Mouse (Mus musculus) left cerebral cortex, adult 2 months (tissue): Measurements from ENCODE around the gene a. TPM values are rescaled to one million over a fixed set of nuclear protein-coding genes. Genes with fewer than 3 reads are reported as not detected.
A peak's percentile ranks its signal among the peaks of the same experiment; 100 is the strongest.

ENCODE experiments used
- DNase-seq, 2 experiments: peaks; one replicate each; pipeline ENCODE4 v3.0.0; 2021 to 2022; ENCODE audit warnings: low spot score in 2 of 2, mixed read lengths in 1 of 2; ENCODE audit errors: extremely low spot score in 1 of 2
- H3K27ac ChIP-seq: fragments of 200-600 bp; 2 replicates; pipeline ENCODE4 v1.8.1; 2022
- H3K4me3 ChIP-seq: fragments of 200-600 bp; 2 replicates; pipeline ENCODE4 v1.8.1; 2022
- CTCF ChIP-seq: fragments of 200-600 bp; IDR thresholded peaks from 2 replicates; pipeline ENCODE4 v1.8.1; 2022; ENCODE audit warnings: antibody characterized with exemption, mild to moderate bottlenecking, moderate library complexity
- intact Hi-C: fragments of 180-260 bp; cut with DNase I; formaldehyde crosslinking; loops from one replicate; pipeline ENCODE4 v1.15.1; 2025
- total RNA-seq, 2 experiments: library from RNA; stranded (reverse); gene quantifications; 2 replicates each; pipeline ENCODE4 v1.2.3; 2021

The a gene
- total RNA-seq, 2 experiments from 2014 or later = not detected

DNA sequence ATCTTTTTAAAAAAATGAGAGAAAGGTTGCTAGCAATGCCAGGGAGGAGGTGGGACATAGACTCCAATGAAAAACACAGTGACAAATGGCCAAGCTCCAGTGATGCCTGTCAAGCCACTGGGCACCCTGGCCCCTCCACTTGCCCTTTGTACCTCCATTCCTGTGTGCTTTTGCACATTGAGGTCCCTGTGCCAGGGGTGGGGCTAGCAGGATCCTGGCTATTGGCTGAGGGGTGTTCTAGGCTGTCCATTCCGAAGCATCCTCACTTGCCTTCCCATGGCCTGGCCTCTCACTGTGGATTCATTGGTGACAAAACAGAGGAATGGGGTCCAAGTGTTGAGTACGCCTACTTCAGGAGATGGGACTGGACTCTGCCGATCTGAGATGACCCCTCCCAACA lies 289.9 kb downstream of the a start:
- DNase-seq = no peak
- intact Hi-C loops = loop anchor here (5.0 kb wide), 2 partner anchors 91 to 126 kb away; no protein-coding TSS in a partner anchor
- Histone ChIP-seq H3K27ac (no peak overlapping the region), H3K4me3 (no peak overlapping the region)
- no peak for TF ChIP-seq CTCF

GRCm38 (mm10) chr2:155082121-155082803 lies 291.1 kb downstream of the a start:
- intact Hi-C loops = loop anchor here (5.0 kb wide), 2 partner anchors 90 to 125 kb away; no protein-coding TSS in a partner anchor
- Histone ChIP-seq H3K27ac (no peak overlapping the region), H3K4me3 (no peak overlapping the region)
- TF ChIP-seq CTCF = peak; percentile 74
- DNase-seq = peak; percentile 59 to 64

DNA sequence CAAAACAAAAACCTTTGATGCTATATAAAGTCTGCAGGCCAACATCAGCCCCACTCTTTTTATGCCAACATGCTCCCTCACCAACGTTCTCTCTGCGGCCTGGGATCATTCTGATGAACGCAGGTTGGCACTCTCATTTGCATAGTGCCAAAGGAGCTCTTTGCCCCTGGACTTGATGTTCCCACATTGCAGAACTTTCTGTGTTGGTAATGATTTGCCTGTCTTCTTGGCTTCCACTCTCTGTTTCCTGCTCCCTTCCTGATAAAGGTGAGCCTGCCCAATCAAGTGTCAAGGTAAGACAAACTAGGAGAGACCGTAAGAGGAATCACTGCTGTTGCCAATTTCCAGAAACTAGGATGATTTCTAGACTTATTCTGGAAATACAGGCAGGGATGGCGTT lies 293.3 kb downstream of the a start:
- H3K27ac ChIP-seq = no peak overlapping the region
- intact Hi-C loops = loop anchor here (5.0 kb wide), 2 partner anchors 88 to 123 kb away; no protein-coding TSS in a partner anchor
- TF ChIP-seq CTCF = no peak
- DNase-seq = no peak
- H3K4me3 ChIP-seq = no peak overlapping the region

DNA sequence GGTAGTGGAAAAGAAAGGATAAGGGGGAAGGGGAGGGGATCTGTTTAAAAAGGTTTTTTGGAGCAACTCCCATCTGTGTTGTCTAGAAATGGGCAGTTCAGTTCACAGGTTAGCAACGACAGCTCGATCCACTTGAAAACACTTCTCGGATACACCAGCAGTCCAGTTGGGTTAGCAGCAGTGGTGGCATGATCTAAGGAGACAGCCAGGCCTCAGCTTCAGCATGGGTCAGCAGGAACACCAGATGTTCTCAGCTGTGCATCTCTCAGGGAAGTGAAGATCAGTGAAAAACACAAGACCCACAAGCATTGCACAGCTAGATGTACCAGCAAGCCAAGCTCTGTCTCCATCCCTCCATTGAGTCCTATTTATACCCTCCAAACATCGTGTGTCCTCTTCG lies 295.1 kb downstream of the a start:
- intact Hi-C loops = no loop called here
- TF ChIP-seq CTCF = no peak
- no peak for DNase-seq
- Histone ChIP-seq H3K4me3 (no peak overlapping the region), H3K27ac (no peak overlapping the region)

DNA sequence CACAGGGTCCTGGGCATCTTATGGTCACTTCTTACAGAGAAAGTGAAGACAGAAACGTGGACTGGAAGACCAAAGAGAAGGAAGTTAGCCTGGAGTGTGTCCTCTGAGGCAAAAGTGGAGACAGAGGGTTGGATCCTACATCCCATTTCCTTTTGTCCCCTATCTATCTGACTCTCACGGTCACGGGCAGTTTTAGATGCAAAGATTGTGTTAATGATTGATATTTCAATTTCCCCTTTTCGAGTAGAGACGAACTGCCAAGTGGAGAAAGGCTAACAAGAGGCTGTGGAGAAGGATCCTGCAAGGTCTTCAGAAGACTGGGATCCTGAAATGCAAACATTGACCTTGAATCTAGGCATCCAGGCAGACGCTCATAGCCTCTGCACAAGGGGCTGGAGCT lies 297.1 kb downstream of the a start:
- Histone ChIP-seq H3K4me3 (no peak overlapping the region), H3K27ac (no peak overlapping the region)
- DNase-seq = no peak
- no peak for TF ChIP-seq CTCF
- intact Hi-C loops = no loop called here

DNA sequence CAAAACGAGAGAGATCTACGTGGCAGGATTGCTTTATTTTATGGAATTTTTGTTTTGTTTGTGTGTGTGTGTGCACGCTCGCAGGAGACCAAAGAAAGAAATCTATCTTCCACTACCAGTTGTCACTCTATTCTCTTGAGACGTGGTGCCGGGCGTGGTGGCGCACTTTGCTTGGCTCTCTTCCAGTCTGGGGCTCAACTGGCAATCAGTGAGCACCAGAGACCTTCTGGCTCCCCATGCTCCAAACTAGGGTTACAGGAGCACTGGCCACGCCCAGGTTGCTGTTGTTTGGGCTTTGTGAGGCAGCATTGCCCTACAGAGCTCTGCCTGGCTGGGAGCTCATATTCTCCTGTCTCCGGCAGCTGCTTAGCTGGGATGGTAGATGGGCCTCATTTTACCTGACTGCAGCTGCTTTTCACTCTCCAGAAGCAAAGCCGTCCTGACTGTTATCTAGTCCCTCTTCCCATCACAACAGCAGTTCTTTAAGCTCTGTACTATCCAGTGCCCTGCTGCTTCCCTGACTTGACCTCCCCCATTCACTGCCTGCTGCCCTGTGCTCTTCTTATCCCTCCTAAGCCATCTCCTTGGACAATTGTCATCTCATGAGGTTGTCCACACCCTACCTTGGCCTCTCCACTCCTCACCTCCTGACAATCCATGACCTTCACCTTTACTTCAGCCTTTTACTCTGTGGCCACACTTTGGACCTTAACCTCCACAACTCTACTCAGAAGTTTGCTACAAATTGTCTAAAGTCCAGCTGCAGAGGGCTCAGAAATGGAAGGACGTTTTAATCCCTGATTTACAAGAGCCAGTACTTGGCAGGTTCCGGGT lies 299.9 kb downstream of the a start:
- TF ChIP-seq CTCF = no peak
- Histone ChIP-seq H3K27ac (no peak overlapping the region), H3K4me3 (no peak overlapping the region)
- DNase-seq = no peak
- intact Hi-C loops = no loop called here

DNA sequence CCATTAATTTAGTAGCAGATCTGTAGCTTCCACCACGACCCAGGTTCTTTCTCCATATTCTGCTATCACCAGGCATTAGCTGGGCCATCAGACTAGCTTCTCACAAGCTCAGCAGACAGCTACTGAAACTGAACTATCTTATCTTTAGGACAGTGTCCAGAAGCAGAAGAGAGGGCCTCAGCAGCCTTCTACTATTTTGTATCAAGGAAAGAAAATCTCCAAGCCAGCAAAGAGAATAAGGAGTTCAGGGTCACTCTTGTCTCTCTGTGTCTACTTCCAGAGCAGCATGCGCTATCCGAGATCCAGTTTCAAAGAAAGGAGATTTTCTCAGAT lies 300.5 kb downstream of the a start:
- intact Hi-C loops = no loop called here
- TF ChIP-seq CTCF = no peak
- Histone ChIP-seq H3K4me3 (no peak overlapping the region), H3K27ac (no peak overlapping the region)
- DNase-seq = no peak

- no peak overlapping the region for H3K27ac ChIP-seq
- intact Hi-C loops = no loop called here
- TF ChIP-seq CTCF = no peak
- H3K4me3 ChIP-seq = no peak overlapping the region
- no peak for DNase-seq
These were observed 302.2 kb downstream of the a start for GRCm38 (mm10) chr2:155093418-155093817.

GRCm38 (mm10) chr2:155098720-155099380 lies 307.6 kb downstream of the a start:
- DNase-seq = no peak
- intact Hi-C loops = no loop called here
- no peak overlapping the region for H3K4me3 ChIP-seq
- TF ChIP-seq CTCF = peak; percentile 35
- H3K27ac ChIP-seq = peak overlapping the region; percentile 54; the same call in 1 of the 2 replicates

GRCm38 (mm10) chr2:155099421-155099820 lies 308.2 kb downstream of the a start:
- intact Hi-C loops = no loop called here
- H3K4me3 ChIP-seq = no peak overlapping the region
- no peak for TF ChIP-seq CTCF
- DNase-seq = peak in 1 of 2 experiments; percentile 11
- peak overlapping the region; percentile 38 for H3K27ac ChIP-seq

DNA sequence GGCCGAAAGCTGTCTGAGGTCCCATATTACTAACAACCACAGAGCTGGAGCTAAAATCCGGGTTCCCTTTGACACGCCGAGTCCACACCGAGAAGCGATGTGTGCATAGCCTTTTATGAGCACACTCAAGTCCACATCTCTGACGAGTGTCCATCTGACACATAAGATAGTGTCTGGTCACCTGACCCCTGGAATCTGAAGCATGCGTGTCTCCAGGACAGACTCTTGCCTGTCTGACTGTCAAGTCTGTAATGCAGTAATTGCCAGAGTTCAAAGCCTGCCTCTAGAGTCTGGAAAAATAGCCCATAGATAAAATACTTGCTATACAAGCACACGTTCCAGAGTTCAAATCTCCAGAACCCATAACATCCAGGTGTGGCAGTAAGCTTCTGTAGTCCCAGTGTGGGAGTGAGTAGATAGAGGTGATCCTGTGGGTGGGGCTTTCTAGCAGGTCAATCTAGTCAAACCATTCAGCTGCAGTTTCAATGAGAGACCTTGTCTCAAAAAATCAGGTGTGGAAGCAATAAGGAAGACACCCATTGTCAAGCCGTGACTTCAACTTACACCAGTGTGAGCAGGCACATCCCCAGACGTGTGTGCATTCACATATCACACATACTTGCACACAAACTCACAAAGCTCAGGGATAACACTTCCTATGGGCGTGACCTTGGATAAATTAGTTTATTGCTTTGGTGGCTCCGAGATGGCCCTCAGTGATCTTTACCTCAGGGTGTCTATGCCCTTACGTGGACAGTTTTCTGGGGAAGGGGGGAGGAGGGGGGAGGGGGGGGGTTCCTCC lies 309.0 kb downstream of the a start:
- peak overlapping the region; percentile 38 for H3K27ac ChIP-seq
- no peak for TF ChIP-seq CTCF
- no peak for DNase-seq
- intact Hi-C loops = loop anchor here (10.0 kb wide), 1 partner anchor 125 kb away; no protein-coding TSS in a partner anchor
- H3K4me3 ChIP-seq = no peak overlapping the region

Other genes with a start within 250 kb of the a start
- gene 1700003F12Rik, start 244.3 kb upstream of the a start, total RNA-seq = under 1 TPM in 1 of 2 experiments, not detected in 1; 0.70 TPM
- not detected for gene Actl10, start 239.6 kb upstream of the a start, total RNA-seq
- 10 to 100 TPM; 79.3 to 82.7 TPM for gene Necab3, start 232.5 kb upstream of the a start, total RNA-seq
- 10 to 100 TPM in 1 of 2 experiments, 1 to 10 TPM in 1; 10.0 to 11.5 TPM for gene E2f1, start 221.5 kb upstream of the a start, total RNA-seq
- 10 to 100 TPM; 12.8 to 14.2 TPM for gene Pxmp4, start 187.7 kb upstream of the a start, total RNA-seq
- 10 to 100 TPM; 11.1 to 11.7 TPM for gene Zfp341, start 178.1 kb upstream of the a start, total RNA-seq
- gene 4930519P11Rik, start 178.0 kb upstream of the a start, total RNA-seq = not detected
- gene Chmp4b, start 139.7 kb upstream of the a start, total RNA-seq = 100 to 1,000 TPM; 215 to 217 TPM
- not detected for gene Gm14214, start 21.4 kb upstream of the a start, total RNA-seq
- 100 to 1,000 TPM in 1 of 2 experiments, 10 to 100 TPM in 1; 93.2 to 101 TPM for gene Raly, start 306 bp upstream of the a start, total RNA-seq
- 10 to 100 TPM; 46.3 to 47.8 TPM for gene Eif2s2, start 101.5 kb downstream of the a start, total RNA-seq
- gene Gm14226, start 226.9 kb downstream of the a start, total RNA-seq = under 1 TPM; 0.09 to 0.35 TPM